Mouse (Mus musculus): ENCODE data around the gene Sgo2a. TPM values are rescaled to one million over a fixed set of nuclear protein-coding genes. Genes with fewer than 3 reads are reported as not detected.

Gene Sgo2a
- polyA plus RNA-seq, 1 experiment, result 99.4 TPM

- no peak overlapping the region for H3K4me3 ChIP-seq (ENCODE audit: low read depth, low read length)
- no peaks in the 10 kb centered on the region for H3K36me3 ChIP-seq (ENCODE audit: control insufficient read depth, insufficient read depth, low read length, poor library complexity, severe bottlenecking)
- no peak overlapping the region for H3K9ac ChIP-seq (ENCODE audit: low read depth, poor library complexity, severe bottlenecking)
- no peak for TF ChIP-seq CTCF (IDR thresholded peaks at IDR 0.05; ENCODE audit: low read depth, low read length)
- no peak for TF ChIP-seq EP300 (IDR thresholded peaks at IDR 0.05; ENCODE audit: insufficient read depth, low read depth, low read length)
- no peak for TF ChIP-seq POLR2A (IDR thresholded peaks at IDR 0.05; ENCODE audit: insufficient read depth, low read length)
- H3K27me3 ChIP-seq (ENCODE audit: control insufficient read depth, insufficient read depth, low read length, poor library complexity, severe bottlenecking), result no peaks in the 10 kb centered on the region
- no peak overlapping the region for H3K27ac ChIP-seq (ENCODE audit: insufficient read depth, low read length)
- no peaks in the 10 kb centered on the region for H3K4me1 ChIP-seq (ENCODE audit: control insufficient read depth, insufficient read depth, low read length)
- 0 out of 2 replicates have a peak, but pooled peaks cover 4% of the 10 kb centered on the region for H3K9me3 ChIP-seq (replicated peaks; ENCODE audit: control insufficient read depth, insufficient read depth, low read length, poor library complexity, severe bottlenecking)
Measured at GRCm38 (mm10) chr1:58056939-58057338, 61.2 kb downstream of the Sgo2a start.

DNA sequence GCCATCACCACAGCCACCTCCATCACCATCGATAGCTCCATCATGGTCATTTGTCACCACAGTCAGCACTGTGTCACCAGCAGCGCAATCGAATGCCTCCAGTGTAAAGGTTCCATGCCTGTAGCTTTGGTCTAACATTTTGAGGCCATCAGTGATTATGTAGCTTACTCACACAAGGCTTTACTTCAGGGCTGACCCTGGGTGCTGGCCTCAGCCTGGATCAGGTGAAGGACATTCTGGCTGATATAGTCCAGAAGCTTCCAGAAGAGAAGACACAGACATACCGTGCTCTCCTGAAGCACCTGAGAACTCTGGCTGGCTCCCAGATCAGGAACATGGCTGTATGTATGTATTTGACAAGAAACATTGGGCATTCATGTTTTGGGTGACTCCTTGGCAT is 63.1 kb downstream of the Sgo2a start:
- Histone ChIP-seq H3K9me3 (replicated peaks; ENCODE audit: control insufficient read depth, insufficient read depth, low read length, poor library complexity, severe bottlenecking) (no peaks in the 10 kb centered on the region), H3K27me3 (ENCODE audit: control insufficient read depth, insufficient read depth, low read length, poor library complexity, severe bottlenecking) (no peaks in the 10 kb centered on the region), H3K4me3 (ENCODE audit: low read depth, low read length) (no peak overlapping the region), H3K27ac (ENCODE audit: insufficient read depth, low read length) (no peak overlapping the region), H3K4me1 (ENCODE audit: control insufficient read depth, insufficient read depth, low read length) (no peaks in the 10 kb centered on the region), H3K9ac (ENCODE audit: low read depth, poor library complexity, severe bottlenecking) (no peak overlapping the region), H3K36me3 (ENCODE audit: control insufficient read depth, insufficient read depth, low read length, poor library complexity, severe bottlenecking) (no peaks in the 10 kb centered on the region)
- no peak for TF ChIP-seq CTCF (IDR thresholded peaks at IDR 0.05; ENCODE audit: low read depth, low read length)
- TF ChIP-seq POLR2A (IDR thresholded peaks at IDR 0.05; ENCODE audit: insufficient read depth, low read length), result no peak
- TF ChIP-seq EP300 (IDR thresholded peaks at IDR 0.05; ENCODE audit: insufficient read depth, low read depth, low read length), result no peak

DNA sequence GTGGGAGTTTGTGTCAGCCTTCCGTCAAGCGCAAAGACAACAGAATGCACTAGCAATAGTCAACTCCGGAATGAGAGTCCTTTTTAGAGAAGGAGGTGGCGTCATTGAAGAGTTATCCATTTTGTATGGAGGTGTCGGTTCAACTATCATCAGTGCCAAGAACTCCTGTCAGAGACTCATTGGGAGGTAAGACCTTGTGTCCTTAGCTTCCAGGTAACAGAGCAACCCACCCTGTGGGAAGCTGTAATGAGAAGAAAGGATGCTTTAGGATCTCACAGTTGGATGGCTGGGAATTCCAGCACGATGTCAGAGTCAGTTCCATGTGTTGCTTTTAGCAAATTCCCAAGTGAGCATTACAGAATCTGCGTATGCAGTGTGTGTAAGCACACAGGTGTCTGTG is 66.4 kb downstream of the Sgo2a start:
- no peaks in the 10 kb centered on the region for H3K4me1 ChIP-seq (ENCODE audit: control insufficient read depth, insufficient read depth, low read length)
- no peaks in the 10 kb centered on the region for H3K27me3 ChIP-seq (ENCODE audit: control insufficient read depth, insufficient read depth, low read length, poor library complexity, severe bottlenecking)
- H3K4me3 ChIP-seq (ENCODE audit: low read depth, low read length), result no peak overlapping the region
- no peaks in the 10 kb centered on the region for H3K9me3 ChIP-seq (replicated peaks; ENCODE audit: control insufficient read depth, insufficient read depth, low read length, poor library complexity, severe bottlenecking)
- H3K36me3 ChIP-seq (ENCODE audit: control insufficient read depth, insufficient read depth, low read length, poor library complexity, severe bottlenecking), result no peaks in the 10 kb centered on the region
- TF ChIP-seq CTCF (IDR thresholded peaks at IDR 0.05; ENCODE audit: low read depth, low read length) (no peak), EP300 (IDR thresholded peaks at IDR 0.05; ENCODE audit: insufficient read depth, low read depth, low read length) (no peak), POLR2A (IDR thresholded peaks at IDR 0.05; ENCODE audit: insufficient read depth, low read length) (no peak)
- H3K9ac ChIP-seq (ENCODE audit: low read depth, poor library complexity, severe bottlenecking), result no peak overlapping the region
- H3K27ac ChIP-seq (ENCODE audit: insufficient read depth, low read length), result no peak overlapping the region

DNA sequence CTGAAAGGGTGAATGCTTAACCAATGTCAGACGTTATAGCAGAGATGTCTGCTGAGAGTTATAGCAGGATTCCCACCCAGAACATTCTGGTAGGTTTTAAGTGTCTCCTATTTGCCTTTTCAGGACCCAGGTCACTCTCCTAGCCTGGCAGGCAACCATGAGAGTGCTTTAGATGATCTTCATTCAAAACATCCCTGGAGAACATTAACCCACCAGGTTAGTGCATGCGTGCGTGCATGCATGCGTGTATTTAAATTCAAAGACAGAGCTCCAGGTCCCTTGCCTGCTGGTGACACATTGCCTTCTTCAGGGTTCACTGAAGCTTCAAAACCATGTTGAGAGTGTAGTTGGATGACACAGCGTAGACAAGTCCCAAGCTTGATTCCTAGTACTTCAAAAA is 69.4 kb downstream of the Sgo2a start:
- no peak for TF ChIP-seq CTCF (IDR thresholded peaks at IDR 0.05; ENCODE audit: low read depth, low read length)
- TF ChIP-seq POLR2A (IDR thresholded peaks at IDR 0.05; ENCODE audit: insufficient read depth, low read length), result no peak
- no peak for TF ChIP-seq EP300 (IDR thresholded peaks at IDR 0.05; ENCODE audit: insufficient read depth, low read depth, low read length)
- Histone ChIP-seq H3K4me1 (ENCODE audit: control insufficient read depth, insufficient read depth, low read length) (no peaks in the 10 kb centered on the region), H3K36me3 (ENCODE audit: control insufficient read depth, insufficient read depth, low read length, poor library complexity, severe bottlenecking) (no peaks in the 10 kb centered on the region), H3K4me3 (ENCODE audit: low read depth, low read length) (no peak overlapping the region), H3K9ac (ENCODE audit: low read depth, poor library complexity, severe bottlenecking) (no peak overlapping the region), H3K9me3 (replicated peaks; ENCODE audit: control insufficient read depth, insufficient read depth, low read length, poor library complexity, severe bottlenecking) (no peaks in the 10 kb centered on the region), H3K27ac (ENCODE audit: insufficient read depth, low read length) (no peak overlapping the region), H3K27me3 (ENCODE audit: control insufficient read depth, insufficient read depth, low read length, poor library complexity, severe bottlenecking) (no peaks in the 10 kb centered on the region)

DNA sequence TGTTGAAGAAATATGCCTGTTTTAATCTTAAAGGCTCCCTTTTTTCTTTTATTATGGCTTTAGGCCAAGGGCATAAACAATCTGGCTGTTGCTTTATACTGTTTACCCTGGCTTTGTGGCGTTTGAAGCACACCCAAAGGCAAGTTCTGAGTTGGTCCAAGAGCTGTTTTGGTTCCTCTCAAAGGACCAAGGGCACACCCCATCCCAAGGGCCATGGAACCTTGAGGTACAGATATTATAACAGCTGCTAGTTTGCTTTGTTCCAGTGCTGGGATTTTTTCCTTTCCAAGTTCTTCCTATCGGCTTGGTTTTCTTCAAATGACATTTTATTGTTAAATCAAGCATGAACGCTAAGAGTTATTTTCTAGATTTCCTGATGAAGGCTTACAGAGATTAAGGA is 69.8 kb downstream of the Sgo2a start:
- Histone ChIP-seq H3K4me1 (ENCODE audit: control insufficient read depth, insufficient read depth, low read length) (no peaks in the 10 kb centered on the region), H3K9me3 (replicated peaks; ENCODE audit: control insufficient read depth, insufficient read depth, low read length, poor library complexity, severe bottlenecking) (no peaks in the 10 kb centered on the region), H3K9ac (ENCODE audit: low read depth, poor library complexity, severe bottlenecking) (no peak overlapping the region), H3K36me3 (ENCODE audit: control insufficient read depth, insufficient read depth, low read length, poor library complexity, severe bottlenecking) (no peaks in the 10 kb centered on the region), H3K27ac (ENCODE audit: insufficient read depth, low read length) (no peak overlapping the region), H3K4me3 (ENCODE audit: low read depth, low read length) (no peak overlapping the region), H3K27me3 (ENCODE audit: control insufficient read depth, insufficient read depth, low read length, poor library complexity, severe bottlenecking) (no peaks in the 10 kb centered on the region)
- TF ChIP-seq CTCF (IDR thresholded peaks at IDR 0.05; ENCODE audit: low read depth, low read length) (no peak), EP300 (IDR thresholded peaks at IDR 0.05; ENCODE audit: insufficient read depth, low read depth, low read length) (no peak), POLR2A (IDR thresholded peaks at IDR 0.05; ENCODE audit: insufficient read depth, low read length) (no peak)

- Histone ChIP-seq H3K4me1 (ENCODE audit: control insufficient read depth, insufficient read depth, low read length) (no peaks in the 10 kb centered on the region), H3K9me3 (replicated peaks; ENCODE audit: control insufficient read depth, insufficient read depth, low read length, poor library complexity, severe bottlenecking) (no peaks in the 10 kb centered on the region), H3K9ac (ENCODE audit: low read depth, poor library complexity, severe bottlenecking) (no peak overlapping the region), H3K36me3 (ENCODE audit: control insufficient read depth, insufficient read depth, low read length, poor library complexity, severe bottlenecking) (no peaks in the 10 kb centered on the region), H3K27me3 (ENCODE audit: control insufficient read depth, insufficient read depth, low read length, poor library complexity, severe bottlenecking) (no peaks in the 10 kb centered on the region), H3K27ac (ENCODE audit: insufficient read depth, low read length) (no peak overlapping the region), H3K4me3 (ENCODE audit: low read depth, low read length) (no peak overlapping the region)
- no peak for TF ChIP-seq POLR2A (IDR thresholded peaks at IDR 0.05; ENCODE audit: insufficient read depth, low read length)
- TF ChIP-seq CTCF (IDR thresholded peaks at IDR 0.05; ENCODE audit: low read depth, low read length), result no peak
- no peak for TF ChIP-seq EP300 (IDR thresholded peaks at IDR 0.05; ENCODE audit: insufficient read depth, low read depth, low read length)
Measured at GRCm38 (mm10) chr1:58069181-58069580, 73.4 kb downstream of the Sgo2a start.

Data from ES-Bruce4 (cell line).